Mouse (Mus musculus) liver, embryonic 11.5 days (tissue): Measurements from ENCODE around the gene Dnah7a. TPM values are rescaled to one million over a fixed set of nuclear protein-coding genes. Genes with fewer than 3 reads are reported as not detected.
"Not testable (repeated sequence)": the region's sequence is repeated elsewhere in the genome, so short reads cannot be mapped to it uniquely, and the experiment has no call there.

Experiments
- ATAC-seq: fragments of 200-750 bp; cut with Nextera tagmentation; replicated peaks from 2 replicates; pipeline ENCODE4 v1.8.0; 2017; ENCODE audit warnings: moderate number of reproducible peaks, mild to moderate bottlenecking, moderate TSS enrichment, moderate library complexity; ENCODE audit not compliant: low FRiP score
- DNase-seq: peaks from one replicate; pipeline ENCODE4 v3.0.0-alpha.2; 2017; ENCODE audit warnings: low spot score
- H3K27ac ChIP-seq: fragments of 300-500 bp; sonication (generic); 2 replicates; pipeline ENCODE4 v1.5.1; 2014; ENCODE audit warnings: mild to moderate bottlenecking, low read depth, low read length, control low read depth
- H3K27me3 ChIP-seq: fragments of 300-500 bp; sonication (generic); replicated peaks from 2 replicates; pipeline ENCODE4 v1.6.1; 2014; ENCODE audit warnings: low read length, mixed read lengths; ENCODE audit not compliant: control insufficient read depth, insufficient read depth
- H3K36me3 ChIP-seq: fragments of 300-500 bp; sonication (generic); 2 replicates; pipeline ENCODE4 v1.6.1; 2014; ENCODE audit warnings: mild to moderate bottlenecking, low read length, moderate library complexity, mixed read lengths; ENCODE audit not compliant: control insufficient read depth, insufficient read depth
- H3K4me1 ChIP-seq: fragments of 300-500 bp; sonication (generic); replicated peaks from 2 replicates; pipeline ENCODE4 v1.6.1; 2014; ENCODE audit warnings: low read length, mixed read lengths; ENCODE audit not compliant: control insufficient read depth, insufficient read depth
- H3K4me2 ChIP-seq: fragments of 300-500 bp; sonication (generic); 2 replicates; pipeline ENCODE4 v1.6.1; 2014; ENCODE audit warnings: mild to moderate bottlenecking, control low read depth, moderate library complexity
- H3K4me3 ChIP-seq: fragments of 300-500 bp; sonication (generic); 2 replicates; pipeline ENCODE4 v1.5.1; 2014; ENCODE audit warnings: low read depth, low read length, control low read depth
- H3K9ac ChIP-seq: fragments of 300-500 bp; sonication (generic); 2 replicates; pipeline ENCODE4 v1.6.1; 2014; ENCODE audit warnings: low read depth, low read length, control low read depth
- H3K9me3 ChIP-seq: fragments of 300-500 bp; sonication (generic); 2 replicates; pipeline ENCODE4 v1.6.1; 2016; ENCODE audit warnings: low read length, inconsistent platforms, mixed read lengths; ENCODE audit not compliant: control insufficient read depth
- WGBS: fragments of 180-500 bp; shearing (Covaris S2); extraction: QIAGEN DNeasy Blood & Tissue Kit; methylation state at CpG from one replicate; pipeline ENCODE4 v1.1.7; 2014; 5-methylcytosine and 5-hydroxymethylcytosine counted together
- polyA plus RNA-seq: library from polyadenylated mRNA; unstranded; fragments of >200 nt; fragmentation: Nextera tagmentation; extraction: Ambion mirVana; gene quantifications from 2 replicates; pipeline ENCODE4 v1.2.1, GENCODE M21; 2014

The Dnah7a gene
- polyA plus RNA-seq, 1 experiment from 2014 or later = 0.48 TPM

- H3K4me3 ChIP-seq = no peak overlapping the region
- H3K36me3 ChIP-seq = no peaks in the 10 kb centered on the region
- H3K4me1 ChIP-seq = no peaks in the 10 kb centered on the region
- no peak for ATAC-seq
- 81% methylated on average over 4 of the region's 4 CpGs for WGBS
- no peak overlapping the region for H3K27ac ChIP-seq
- H3K27me3 ChIP-seq = no peaks in the 10 kb centered on the region
- no peak overlapping the region for H3K9ac ChIP-seq
- no peak for DNase-seq
- no peaks in the 10 kb centered on the region for H3K9me3 ChIP-seq
- H3K4me2 ChIP-seq = no peak overlapping the region
These were observed 34.3 kb upstream of the Dnah7a start for GRCm38 (mm10) chr1:53740777-53741336.

GRCm38 (mm10) chr1:53740077-53740776 is 33.6 kb upstream of the Dnah7a start:
- 70% methylated on average over 3 of the region's 4 CpGs for WGBS
- not testable (repeated sequence) for H3K4me1 ChIP-seq, H3K36me3 ChIP-seq, H3K27me3 ChIP-seq, ATAC-seq, H3K9ac ChIP-seq, H3K4me3 ChIP-seq, DNase-seq, H3K27ac ChIP-seq, H3K9me3 ChIP-seq, H3K4me2 ChIP-seq

- Histone ChIP-seq H3K4me2 (no peak overlapping the region), H3K4me3 (no peak overlapping the region), H3K27ac (no peak overlapping the region), H3K9me3 (no peaks in the 10 kb centered on the region), H3K4me1 (no peaks in the 10 kb centered on the region), H3K27me3 (no peaks in the 10 kb centered on the region), H3K9ac (no peak overlapping the region), H3K36me3 (no peaks in the 10 kb centered on the region)
- 81% methylated on average over 3 of the region's 3 CpGs for WGBS
- ATAC-seq = no peak
- no peak for DNase-seq
These were observed 30.0 kb upstream of the Dnah7a start for GRCm38 (mm10) chr1:53736583-53736982.

GRCm38 (mm10) chr1:53728489-53729225 is 22.1 kb upstream of the Dnah7a start:
- no peak overlapping the region for H3K4me2 ChIP-seq
- no peak overlapping the region for H3K4me3 ChIP-seq
- DNase-seq (no peak), ATAC-seq (no peak)
- no peak overlapping the region for H3K27ac ChIP-seq
- H3K27me3 ChIP-seq = no peaks in the 10 kb centered on the region
- 36% methylated on average over 5 of the region's 5 CpGs for WGBS
- 0 out of 2 replicates have a peak, but pooled peaks cover 2% of the 10 kb centered on the region for H3K4me1 ChIP-seq
- H3K36me3 ChIP-seq = no peaks in the 10 kb centered on the region
- no peaks in the 10 kb centered on the region for H3K9me3 ChIP-seq
- H3K9ac ChIP-seq = no peak overlapping the region

GRCm38 (mm10) chr1:53726883-53727282 is 20.3 kb upstream of the Dnah7a start:
- Histone ChIP-seq H3K9me3 (no peaks in the 10 kb centered on the region), H3K27ac (no peak overlapping the region), H3K4me3 (no peak overlapping the region), H3K27me3 (no peaks in the 10 kb centered on the region), H3K4me2 (no peak overlapping the region), H3K4me1 (0 out of 2 replicates have a peak, but pooled peaks cover 2% of the 10 kb centered on the region), H3K36me3 (no peaks in the 10 kb centered on the region), H3K9ac (no peak overlapping the region)
- ATAC-seq (no peak), DNase-seq (no peak)
- 98% methylated on average over 2 of the region's 2 CpGs for WGBS

GRCm38 (mm10) chr1:53721353-53721752 is 14.8 kb upstream of the Dnah7a start:
- no peak for DNase-seq
- no peak overlapping the region for H3K4me2 ChIP-seq
- H3K9me3 ChIP-seq = no peaks in the 10 kb centered on the region
- H3K4me1 ChIP-seq = no peaks in the 10 kb centered on the region
- no peak overlapping the region for H3K4me3 ChIP-seq
- no peak overlapping the region for H3K27ac ChIP-seq
- ATAC-seq = no peak
- no peak overlapping the region for H3K9ac ChIP-seq
- no peaks in the 10 kb centered on the region for H3K36me3 ChIP-seq
- H3K27me3 ChIP-seq = no peaks in the 10 kb centered on the region

GRCm38 (mm10) chr1:53720601-53721351 is 14.2 kb upstream of the Dnah7a start:
- no peaks in the 10 kb centered on the region for H3K36me3 ChIP-seq
- no peaks in the 10 kb centered on the region for H3K9me3 ChIP-seq
- H3K4me2 ChIP-seq = no peak overlapping the region
- ATAC-seq = no peak
- no peak for DNase-seq
- H3K27ac ChIP-seq = no peak overlapping the region
- no peak overlapping the region for H3K4me3 ChIP-seq
- 70% methylated on average over 5 of the region's 5 CpGs for WGBS
- H3K4me1 ChIP-seq = no peaks in the 10 kb centered on the region
- no peak overlapping the region for H3K9ac ChIP-seq
- no peaks in the 10 kb centered on the region for H3K27me3 ChIP-seq

GRCm38 (mm10) chr1:53715966-53716515 is 9.5 kb upstream of the Dnah7a start:
- H3K4me3 ChIP-seq = no peak overlapping the region
- H3K4me1 ChIP-seq = no peaks in the 10 kb centered on the region
- no peak overlapping the region for H3K27ac ChIP-seq
- DNase-seq (no peak), ATAC-seq (no peak)
- no peaks in the 10 kb centered on the region for H3K9me3 ChIP-seq
- WGBS = 76% methylated on average over 1 of the region's 1 CpGs
- H3K36me3 ChIP-seq = no peaks in the 10 kb centered on the region
- no peak overlapping the region for H3K9ac ChIP-seq
- H3K4me2 ChIP-seq = no peak overlapping the region
- H3K27me3 ChIP-seq = no peaks in the 10 kb centered on the region
